Mouse (Mus musculus) megakaryocyte, embryonic 14.5 days (primary cell): ENCODE measurements at regions not wholly inside any gene's neighbourhood (a gene's known extent, or its start where the extent isn't known, plus 50 kb on each side); places are given as distances from the start of the nearest gene placed in this dataset.

Source experiments
- FLI1 ChIP-seq: IDR thresholded peaks from 2 replicates; pipeline ENCODE4 v1.6.1; 2012; ENCODE audit warnings: low read length, inconsistent platforms, mixed read lengths
- GATA1 ChIP-seq: IDR thresholded peaks from 3 replicates; pipeline ENCODE4 v1.6.1; 2012; ENCODE audit warnings: mixed read lengths, low read length, inconsistent platforms, borderline replicate concordance

DNA sequence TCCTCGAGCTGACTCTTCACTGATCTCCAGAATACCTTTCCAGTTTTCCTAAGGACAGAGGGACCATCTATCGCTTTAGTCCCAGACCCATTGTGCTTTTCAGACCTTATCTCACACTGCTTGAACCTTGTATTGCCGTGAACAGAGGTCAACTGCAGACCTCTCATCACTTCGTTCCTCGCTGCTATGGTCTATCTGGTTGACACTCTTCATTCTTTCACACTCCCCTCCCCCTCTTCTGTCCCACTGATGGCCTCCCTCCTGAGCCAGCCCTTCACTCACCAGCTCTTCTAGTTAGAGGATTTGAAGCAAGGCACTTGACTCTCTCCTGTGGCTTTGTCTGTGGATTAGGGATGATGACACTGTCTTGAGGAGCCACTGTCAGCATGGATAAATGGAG lies 150.4 kb upstream of the Pbx1 start:
- TF ChIP-seq GATA1 (no peak), FLI1 (no peak)
